Comparison of ENCODE assay signal across 8 mouse cellular contexts in the genomic region with DNA sequence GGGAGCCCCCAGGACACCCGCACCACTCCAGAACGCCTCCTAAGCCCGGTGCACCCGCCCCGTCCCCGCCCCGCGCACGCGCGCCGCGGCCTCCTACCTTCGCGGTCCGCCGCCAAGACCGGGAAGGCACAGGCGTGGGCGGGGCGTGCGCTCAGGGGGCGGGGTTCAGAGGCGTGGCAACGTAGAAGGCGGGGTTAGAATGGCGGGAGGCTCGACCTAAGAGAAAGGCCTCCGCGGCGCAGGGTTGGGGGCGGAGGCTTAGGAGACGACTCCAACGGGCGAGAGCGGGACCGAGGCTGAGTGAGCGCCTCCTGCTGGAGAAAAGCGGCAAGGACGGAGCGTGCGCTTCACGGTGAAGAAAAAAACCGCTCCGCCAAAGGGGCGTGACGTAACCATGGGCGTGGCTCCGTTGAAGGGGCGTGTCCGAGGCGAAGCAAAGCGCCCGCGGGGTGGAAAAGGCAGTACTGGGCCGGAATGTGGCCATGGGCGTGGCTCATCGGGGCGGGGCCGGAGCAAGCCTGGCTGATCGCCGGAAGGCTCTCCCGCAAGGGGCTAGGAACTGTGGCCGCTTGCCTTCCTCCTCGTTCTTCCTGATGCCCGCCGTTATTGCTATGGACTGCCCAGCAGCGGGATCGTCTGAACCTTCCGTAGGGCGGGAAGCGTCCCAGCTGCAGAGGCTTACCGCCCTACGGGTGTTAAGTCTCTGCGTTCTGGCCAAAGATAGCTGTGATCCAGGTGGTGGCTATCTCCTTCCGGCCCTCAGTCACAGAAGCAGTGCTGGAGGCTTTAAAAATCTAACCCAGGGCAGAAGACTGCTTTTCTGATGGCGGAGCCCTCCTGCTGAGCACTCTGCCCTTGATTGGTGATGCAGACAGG. TPM values are rescaled to one million over a fixed set of nuclear protein-coding genes. Genes with fewer than 3 reads are reported as not detected.
DNase-seq lines count a peak whose midpoint lies in the region; ATAC-seq lines count a peak whose summit lies in the region.

A gene (minus strand): TSS at position 125 of the 876 bp plus-strand sequence.

- peak within 1 kb of the TSS; percentile 77 for H3K4me2 ChIP-seq in hindbrain, embryonic 12.5 days (replicated peaks)

- under 1% methylated on average over 77 of the region's 77 CpGs for WGBS in hindbrain, embryonic 12.5 days

- no peaks in the 10 kb centered on the region for H3K9me3 ChIP-seq in hindbrain, embryonic 12.5 days (replicated peaks)

- peaks cover 20% of the 10 kb centered on the region for H3K4me1 ChIP-seq in hindbrain, embryonic 12.5 days

- peaks cover 13% of the 10 kb centered on the region; the same call in 1 of the 2 replicates for H3K36me3 ChIP-seq in hindbrain, embryonic 12.5 days

- ATAC-seq in hindbrain, embryonic 12.5 days (ENCODE audit: low FRiP score) = peak; percentile 95

- DNase-seq in NIH3T3 (ENCODE audit: low read depth) = peak; percentile 99
- peak; percentile 100 for DNase-seq in cerebellum, postnatal 10 days
- peak; percentile 94 to 99 for DNase-seq in frontal cortex, postnatal 10 days (ENCODE audit: low spot score in 2 of 2)
- DNase-seq in layer of hippocampus, postnatal 14 days (ENCODE audit: low spot score in 2 of 2) = peak; percentile 98 to 99
- peak; percentile 100 for DNase-seq in lung, postnatal 14 days
- peak; percentile 99 for DNase-seq in retina, adult 2 months (ENCODE audit: low read depth, low spot score)
- peak; percentile 99 to 100 for DNase-seq in thymus, postnatal 36 days

- no peaks in the 10 kb centered on the region for H3K27me3 ChIP-seq in hindbrain, embryonic 12.5 days

- peak within 1 kb of the TSS; percentile 85 for H3K9ac ChIP-seq in hindbrain, embryonic 12.5 days

- peak within 1 kb of the TSS; percentile 92 for H3K27ac ChIP-seq in hindbrain, embryonic 12.5 days

- peak within 1 kb of the TSS; percentile 68 for H3K4me3 ChIP-seq in hindbrain, embryonic 12.5 days

RNA-seq across cellular contexts. Expression of the gene that starts here (rescaled TPM):
- 13.2 and 14.1 TPM in 2 replicates for polyA plus RNA-seq in hindbrain, embryonic 12.5 days (2016; fragmentation: Nextera tagmentation; extraction: Ambion mirVana)
- 10 to 100 TPM; 36.3 to 41.7 TPM for total RNA-seq in layer of hippocampus, postnatal 14 days (2021)

Comparison
In these comparisons a context has a peak if more than half of its experiments do, and no peak if none do; other contexts are left out.
1. Peak in every context shown above with its lines: DNase-seq, ATAC-seq, H3K4me3 ChIP-seq and H3K27ac ChIP-seq.